Mouse (Mus musculus) stomach, postnatal 0 days (tissue): ENCODE measurements around the gene Espnl.

Source experiments
- CTCF ChIP-seq: IDR thresholded peaks from 2 replicates; pipeline ENCODE4 v1.5.1; 2016; ENCODE audit warnings: antibody characterized with exemption, low read depth, mild to moderate bottlenecking, moderate library complexity
- EP300 ChIP-seq: optimal IDR thresholded peaks from 2 replicates; pipeline ENCODE3; 2016; ENCODE audit warnings: antibody characterized with exemption

DNA sequence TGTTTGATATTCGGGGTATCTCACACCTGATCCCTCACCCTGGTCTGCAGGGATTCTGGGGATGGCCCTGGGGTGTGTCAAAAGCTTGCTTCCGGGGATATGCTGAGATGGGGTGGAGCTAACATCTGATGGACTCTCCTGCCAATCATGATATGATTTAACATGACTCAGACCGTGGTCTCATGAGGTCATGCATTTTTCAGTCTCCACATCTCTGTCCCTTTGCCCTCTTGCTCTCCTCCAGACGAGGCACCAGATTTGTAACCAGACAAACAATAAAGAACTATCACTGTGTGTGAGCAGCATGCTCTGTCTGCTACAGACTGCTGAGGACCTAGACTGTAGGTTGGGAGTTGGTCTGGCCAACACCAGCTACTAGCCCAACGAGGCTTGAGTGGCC is 40.2 kb downstream of the Espnl start:
- TF ChIP-seq EP300: no peak
- TF ChIP-seq CTCF: no peak
